Mouse (Mus musculus) limb, embryonic 14.5 days (tissue): ENCODE results near the gene Nyx. TPM values are rescaled to one million over a fixed set of nuclear protein-coding genes. Genes with fewer than 3 reads are reported as not detected.

Experiments used
- ATAC-seq: fragments of 200-750 bp; cut with Nextera tagmentation; 2 replicates; pipeline ENCODE4 v1.8.0; 2017; ENCODE audit warnings: low read depth, moderate number of reproducible peaks, moderate TSS enrichment; ENCODE audit not compliant: low FRiP score
- DNase-seq: peaks from one replicate; pipeline ENCODE4 v3.0.0-alpha.2; 2015; ENCODE audit warnings: low spot score
- H3K27ac ChIP-seq: fragments of 300-500 bp; sonication (generic); replicated peaks from 2 replicates; pipeline ENCODE4 v1.5.1; 2014; ENCODE audit warnings: low read depth, mild to moderate bottlenecking, low read length, moderate library complexity, mixed read lengths
- H3K27me3 ChIP-seq: fragments of 300-500 bp; sonication (generic); 2 replicates; pipeline ENCODE4 v1.6.1; 2014; ENCODE audit warnings: low read length, mixed read lengths; ENCODE audit not compliant: control insufficient read depth, insufficient read depth
- H3K36me3 ChIP-seq: fragments of 300-500 bp; sonication (generic); 2 replicates; pipeline ENCODE4 v1.6.1; 2014; ENCODE audit warnings: mild to moderate bottlenecking, low read length, moderate library complexity, mixed read lengths; ENCODE audit not compliant: control insufficient read depth, insufficient read depth
- H3K4me1 ChIP-seq: fragments of 300-500 bp; sonication (generic); 2 replicates; pipeline ENCODE4 v1.6.1; 2014; ENCODE audit warnings: antibody characterized with exemption, low read length, mixed read lengths; ENCODE audit not compliant: control insufficient read depth, insufficient read depth
- H3K4me2 ChIP-seq: fragments of 300-500 bp; sonication (generic); replicated peaks from 2 replicates; pipeline ENCODE4 v1.6.1; 2014; ENCODE audit warnings: low read depth, mild to moderate bottlenecking, low read length, moderate library complexity; ENCODE audit not compliant: severe bottlenecking
- H3K4me3 ChIP-seq: fragments of 300-500 bp; sonication (generic); replicated peaks from 2 replicates; pipeline ENCODE4 v1.5.1; 2014; ENCODE audit warnings: low read length
- H3K9ac ChIP-seq: fragments of 300-500 bp; sonication (generic); 2 replicates; pipeline ENCODE4 v1.6.1; 2014; ENCODE audit warnings: mild to moderate bottlenecking, low read depth, low read length, moderate library complexity; ENCODE audit not compliant: severe bottlenecking
- H3K9me3 ChIP-seq: fragments of 300-500 bp; sonication (generic); 2 replicates; pipeline ENCODE4 v1.6.1; 2016; ENCODE audit warnings: low read length; ENCODE audit not compliant: control insufficient read depth
- POLR2A ChIP-seq: fragments of 200-500 bp; IDR thresholded peaks from 2 replicates; pipeline ENCODE4 v1.8.0; 2012; ENCODE audit warnings: inconsistent platforms, mild to moderate bottlenecking, moderate library complexity, borderline replicate concordance; ENCODE audit not compliant: insufficient read depth, insufficient read length; ENCODE audit errors: extremely low read depth
- WGBS: fragments of 180-500 bp; shearing (Covaris S2); extraction: QIAGEN DNeasy Blood & Tissue Kit; methylation state at CpG from one replicate; pipeline ENCODE4 v1.1.7; 2014; 5-methylcytosine and 5-hydroxymethylcytosine counted together
- polyA plus RNA-seq, 2 experiments: library from polyadenylated mRNA; depleted of rRNA in 1 of 2; stranded (reverse) in 1 of 2; unstranded in 1 of 2; fragments of >200 nt; fragmentation: Nextera tagmentation in 1 of 2; extraction: Ambion mirVana in 1 of 2; gene quantifications; 2 replicates each; pipeline versions ENCODE4 v1.2.1 to v1.2.3; 2012 to 2014

The Nyx gene
- polyA plus RNA-seq, 2 experiments: 0.10 TPM; not detected in 1

- H3K9ac ChIP-seq: no peak overlapping the region
- TF ChIP-seq POLR2A: no peak
- WGBS: 74% methylated on average over 1 of the region's 1 CpGs
- H3K36me3 ChIP-seq: no peaks in the 10 kb centered on the region
- no peaks in the 10 kb centered on the region for H3K4me1 ChIP-seq
- DNase-seq (no peak), ATAC-seq (no peak)
- H3K4me2 ChIP-seq: no peak overlapping the region
- no peak overlapping the region for H3K27ac ChIP-seq
- 0 out of 2 replicates have a peak, but pooled peaks cover 5% of the 10 kb centered on the region for H3K9me3 ChIP-seq
- H3K4me3 ChIP-seq: no peak overlapping the region
- no peaks in the 10 kb centered on the region for H3K27me3 ChIP-seq
Observed at GRCm38 (mm10) chrX:13482576-13482975, 16.7 kb downstream of the Nyx start.

- no peak for ATAC-seq
- H3K9me3 ChIP-seq: 0 out of 2 replicates have a peak, but pooled peaks cover 5% of the 10 kb centered on the region
- no peaks in the 10 kb centered on the region for H3K27me3 ChIP-seq
- no peak for TF ChIP-seq POLR2A
- no peak overlapping the region for H3K9ac ChIP-seq
- H3K4me1 ChIP-seq: no peaks in the 10 kb centered on the region
- no peak overlapping the region for H3K4me3 ChIP-seq
- no peaks in the 10 kb centered on the region for H3K36me3 ChIP-seq
- DNase-seq: no peak
- no peak overlapping the region for H3K4me2 ChIP-seq
- no peak overlapping the region for H3K27ac ChIP-seq
Observed at GRCm38 (mm10) chrX:13484447-13484846, 18.5 kb downstream of the Nyx start.

- 66% methylated on average over 3 of the region's 3 CpGs for WGBS
- H3K4me2 ChIP-seq: no peak overlapping the region
- H3K4me1 ChIP-seq: no peaks in the 10 kb centered on the region
- H3K4me3 ChIP-seq: no peak overlapping the region
- DNase-seq (no peak), ATAC-seq (no peak)
- H3K36me3 ChIP-seq: no peaks in the 10 kb centered on the region
- 0 out of 2 replicates have a peak, but pooled peaks cover 5% of the 10 kb centered on the region for H3K9me3 ChIP-seq
- no peak for TF ChIP-seq POLR2A
- no peaks in the 10 kb centered on the region for H3K27me3 ChIP-seq
- no peak overlapping the region for H3K9ac ChIP-seq
- H3K27ac ChIP-seq: no peak overlapping the region
Observed at GRCm38 (mm10) chrX:13489001-13489400, 23.1 kb downstream of the Nyx start.

GRCm38 (mm10) chrX:13489761-13490160 is 23.9 kb downstream of the Nyx start:
- no peak overlapping the region for H3K4me2 ChIP-seq
- no peak for DNase-seq
- H3K27me3 ChIP-seq: no peaks in the 10 kb centered on the region
- H3K27ac ChIP-seq: no peak overlapping the region
- ATAC-seq: no peak
- no peak overlapping the region for H3K4me3 ChIP-seq
- no peak for TF ChIP-seq POLR2A
- H3K9me3 ChIP-seq: 0 out of 2 replicates have a peak, but pooled peaks cover 5% of the 10 kb centered on the region
- no peaks in the 10 kb centered on the region for H3K4me1 ChIP-seq
- WGBS: 67% methylated on average over 1 of the region's 1 CpGs
- H3K36me3 ChIP-seq: no peaks in the 10 kb centered on the region
- no peak overlapping the region for H3K9ac ChIP-seq

GRCm38 (mm10) chrX:13490941-13491340 is 25.0 kb downstream of the Nyx start:
- 68% methylated on average over 3 of the region's 3 CpGs for WGBS
- no peak for DNase-seq
- Histone ChIP-seq H3K4me2 (no peak overlapping the region), H3K4me1 (no peaks in the 10 kb centered on the region), H3K27me3 (no peaks in the 10 kb centered on the region), H3K36me3 (no peaks in the 10 kb centered on the region), H3K9ac (no peak overlapping the region), H3K27ac (no peak overlapping the region), H3K9me3 (0 out of 2 replicates have a peak, but pooled peaks cover 4% of the 10 kb centered on the region), H3K4me3 (no peak overlapping the region)
- no peak for TF ChIP-seq POLR2A
- ATAC-seq: no peak

- Histone ChIP-seq H3K4me3 (no peak overlapping the region), H3K27ac (no peak overlapping the region), H3K27me3 (no peaks in the 10 kb centered on the region), H3K4me1 (no peaks in the 10 kb centered on the region), H3K4me2 (no peak overlapping the region), H3K9me3 (no peaks in the 10 kb centered on the region), H3K36me3 (no peaks in the 10 kb centered on the region), H3K9ac (no peak overlapping the region)
- no peak for DNase-seq
- ATAC-seq: no peak
- TF ChIP-seq POLR2A: no peak
Observed at GRCm38 (mm10) chrX:13492922-13493321, 27.0 kb downstream of the Nyx start.
